Mouse (Mus musculus) heart, adult 2 months (tissue): ENCODE measurements around the gene Rhebl1. TPM values are rescaled to one million over a fixed set of nuclear protein-coding genes. Genes with fewer than 3 reads are reported as not detected.

Experiments
- DNase-seq, 2 experiments: peaks; one replicate each; pipeline ENCODE4 v3.0.0; 2021
- H3K27ac ChIP-seq: fragments of 200-600 bp; 2 replicates; pipeline ENCODE4 v1.8.1; 2022
- H3K27me3 ChIP-seq: fragments of 200-500 bp; 2 replicates; pipeline ENCODE4 v1.6.1; 2012; ENCODE audit warnings: mild to moderate bottlenecking, low read length, inconsistent platforms, mixed read lengths; ENCODE audit not compliant: control insufficient read depth, insufficient read depth
- H3K36me3 ChIP-seq: fragments of 200-500 bp; 2 replicates; pipeline ENCODE4 v1.6.1; 2012; ENCODE audit warnings: low read length, inconsistent platforms; ENCODE audit not compliant: control insufficient read depth, insufficient read depth
- H3K4me1 ChIP-seq: fragments of 200-500 bp; 2 replicates; pipeline ENCODE4 v1.6.1; 2011; ENCODE audit warnings: low read length; ENCODE audit not compliant: control insufficient read depth, insufficient read depth
- H3K4me3 ChIP-seq: fragments of 200-600 bp; 2 replicates; pipeline ENCODE4 v1.8.1; 2022
- H3K79me2 ChIP-seq: fragments of 200-500 bp; replicated peaks from 2 replicates; pipeline ENCODE4 v1.6.1; 2012; ENCODE audit warnings: mild to moderate bottlenecking, inconsistent platforms, low read length, moderate library complexity, mixed read lengths; ENCODE audit not compliant: control insufficient read depth, insufficient read depth
- H3K9ac ChIP-seq: fragments of 200-500 bp; 2 replicates; pipeline ENCODE4 v1.6.1; 2012; ENCODE audit warnings: low read depth, mild to moderate bottlenecking, control low read depth, inconsistent platforms, low read length, mixed read lengths
- CTCF ChIP-seq: fragments of 200-600 bp; IDR thresholded peaks from 2 replicates; pipeline ENCODE4 v1.8.1; 2022; ENCODE audit warnings: antibody characterized with exemption, mild to moderate bottlenecking, moderate library complexity
- EP300 ChIP-seq: fragments of 200-500 bp; IDR thresholded peaks from 2 replicates; pipeline ENCODE4 v1.6.1; 2011; ENCODE audit warnings: low read depth, low read length, control low read depth; ENCODE audit not compliant: insufficient read depth
- POLR2A ChIP-seq: fragments of 200-500 bp; IDR thresholded peaks from 2 replicates; pipeline ENCODE4 v1.6.1; 2011; ENCODE audit warnings: mild to moderate bottlenecking, low read depth, low read length, control low read depth; ENCODE audit not compliant: insufficient read depth
- WGBS: fragments of 180-500 bp; shearing (Covaris S2); methylation state at CpG from one replicate; pipeline ENCODE4 v1.1.7; 2018; 5-methylcytosine and 5-hydroxymethylcytosine counted together
- intact Hi-C: fragments of 180-260 bp; cut with DNase I; formaldehyde crosslinking; loops from one replicate; pipeline ENCODE4 v1.15.1; 2025
- polyA plus RNA-seq: library from polyadenylated mRNA; depleted of rRNA; stranded (reverse); fragments of >200 nt; gene quantifications from 2 replicates; pipeline ENCODE4 v1.2.3, GENCODE M21; 2012
- total RNA-seq, 2 experiments: library from RNA; stranded (reverse); gene quantifications; 2 replicates each; pipeline ENCODE4 v1.2.3; 2021

Rhebl1 gene
- total and polyA plus RNA-seq, 3 experiments = 1.6 to 4.4 (median 2.3) TPM

- Histone ChIP-seq H3K9ac (no peak overlapping the region), H3K79me2 (peaks cover 3% of the 10 kb centered on the region), H3K36me3 (no peaks in the 10 kb centered on the region), H3K27ac (no peak overlapping the region), H3K27me3 (no peaks in the 10 kb centered on the region), H3K4me3 (no peak overlapping the region), H3K4me1 (no peaks in the 10 kb centered on the region)
- intact Hi-C loops = no loop called here
- 87% methylated on average over 21 of the region's 21 CpGs for WGBS
- TF ChIP-seq CTCF (no peak), POLR2A (no peak), EP300 (no peak)
- no peak for DNase-seq
Measured at GRCm38 (mm10) chr15:98851229-98851818, 43.0 kb downstream of the Rhebl1 start.

- TF ChIP-seq POLR2A (no peak), EP300 (no peak), CTCF (no peak)
- Histone ChIP-seq H3K4me1 (no peaks in the 10 kb centered on the region), H3K4me3 (no peak overlapping the region), H3K79me2 (peaks cover 3% of the 10 kb centered on the region), H3K36me3 (no peaks in the 10 kb centered on the region), H3K27me3 (no peaks in the 10 kb centered on the region), H3K9ac (no peak overlapping the region), H3K27ac (no peak overlapping the region)
- intact Hi-C loops = no loop called here
- 79% methylated on average over 14 of the region's 14 CpGs for WGBS
- DNase-seq = peak in 1 of 2 experiments; percentile 52
Measured at GRCm38 (mm10) chr15:98850668-98851067, 43.7 kb downstream of the Rhebl1 start.

- intact Hi-C loops = no loop called here
- no peak for TF ChIP-seq EP300
- no peak for TF ChIP-seq POLR2A
- TF ChIP-seq CTCF = no peak
- WGBS = 86% methylated on average over 16 of the region's 16 CpGs
Measured at GRCm38 (mm10) chr15:98849956-98850600, 44.3 kb downstream of the Rhebl1 start.

DNA sequence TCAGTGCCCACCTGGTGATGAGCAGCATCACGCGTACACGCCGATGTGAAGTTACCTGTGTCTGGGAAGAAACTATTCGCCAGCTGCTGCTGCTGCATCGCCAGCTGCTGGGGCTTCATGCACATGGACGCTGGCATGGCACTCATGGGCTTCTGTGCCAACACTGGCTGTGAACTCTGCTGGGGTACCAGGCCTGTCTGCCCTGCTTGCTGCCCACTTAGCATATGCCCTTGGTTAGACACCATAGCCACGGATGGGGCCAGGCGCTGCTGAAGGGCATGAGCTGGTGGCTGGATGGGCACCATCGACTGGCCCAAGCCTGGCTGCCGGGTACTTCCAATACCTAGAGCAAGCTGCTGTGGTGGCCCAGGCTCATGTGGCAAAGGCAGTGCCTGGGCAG is 45.2 kb downstream of the Rhebl1 start:
- Histone ChIP-seq H3K36me3 (no peaks in the 10 kb centered on the region), H3K4me1 (no peaks in the 10 kb centered on the region), H3K27me3 (no peaks in the 10 kb centered on the region), H3K9ac (no peak overlapping the region), H3K4me3 (no peak overlapping the region), H3K27ac (no peak overlapping the region), H3K79me2 (peaks cover 3% of the 10 kb centered on the region)
- intact Hi-C loops = no loop called here
- no peak for DNase-seq
- 93% methylated on average over 11 of the region's 11 CpGs for WGBS
- no peak for TF ChIP-seq POLR2A
- TF ChIP-seq CTCF = no peak
- no peak for TF ChIP-seq EP300

More at GRCm38 (mm10) chr15:98849956-98850600, 44.3 kb downstream of the Rhebl1 start:
- DNase-seq = no peak
- Histone ChIP-seq H3K9ac (no peak overlapping the region), H3K36me3 (no peaks in the 10 kb centered on the region), H3K27me3 (no peaks in the 10 kb centered on the region), H3K4me1 (no peaks in the 10 kb centered on the region), H3K27ac (no peak overlapping the region), H3K79me2 (peaks cover 3% of the 10 kb centered on the region), H3K4me3 (no peak overlapping the region)

DNA sequence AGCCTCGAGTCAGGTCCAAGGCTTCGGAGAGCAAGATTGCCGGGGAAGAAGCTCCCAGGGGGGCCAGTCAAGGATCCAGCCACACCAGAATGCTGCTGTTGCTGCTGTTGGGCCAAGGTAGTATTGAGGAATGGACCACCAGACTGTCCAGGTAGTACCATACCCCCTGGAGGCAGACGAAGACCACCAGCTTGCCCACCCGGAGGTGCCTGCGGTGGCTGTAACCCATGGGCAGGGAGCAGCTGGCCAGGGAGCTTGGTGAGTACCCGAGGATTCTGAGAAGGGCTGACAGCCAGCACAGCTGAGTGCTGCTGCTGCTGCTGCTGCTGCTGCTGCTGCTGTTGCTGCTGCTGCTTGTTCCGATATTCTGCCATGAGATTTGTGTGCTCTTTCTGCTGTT is 48.2 kb downstream of the Rhebl1 start:
- H3K79me2 ChIP-seq = peaks cover 3% of the 10 kb centered on the region
- intact Hi-C loops = no loop called here
- WGBS = 80% methylated on average over 8 of the region's 8 CpGs
- H3K4me3 ChIP-seq = no peak overlapping the region
- no peaks in the 10 kb centered on the region for H3K4me1 ChIP-seq
- no peak overlapping the region for H3K27ac ChIP-seq
- TF ChIP-seq EP300 (no peak), CTCF (no peak), POLR2A (no peak)
- no peaks in the 10 kb centered on the region for H3K36me3 ChIP-seq
- H3K9ac ChIP-seq = no peak overlapping the region
- H3K27me3 ChIP-seq = no peaks in the 10 kb centered on the region
- no peak for DNase-seq

- Histone ChIP-seq H3K4me3 (no peak overlapping the region), H3K79me2 (peaks cover 3% of the 10 kb centered on the region), H3K27me3 (no peaks in the 10 kb centered on the region), H3K9ac (no peak overlapping the region), H3K4me1 (no peaks in the 10 kb centered on the region), H3K27ac (no peak overlapping the region), H3K36me3 (no peaks in the 10 kb centered on the region)
- no peak for DNase-seq
- 88% methylated on average over 2 of the region's 2 CpGs for WGBS
- TF ChIP-seq CTCF (no peak), POLR2A (no peak), EP300 (no peak)
- intact Hi-C loops = no loop called here
Measured at GRCm38 (mm10) chr15:98845149-98845548, 49.2 kb downstream of the Rhebl1 start.
